Mouse (Mus musculus) thymus, adult 2 months (tissue): ENCODE data around the gene Gm28372.

Experiments used
- CTCF ChIP-seq: fragments of 200-500 bp; IDR thresholded peaks from 2 replicates; pipeline ENCODE4 v1.5.1; 2012; ENCODE audit warnings: mild to moderate bottlenecking, control low read depth, low read length, moderate library complexity, borderline replicate concordance; ENCODE audit not compliant: control insufficient read depth, poor library complexity, insufficient read depth; ENCODE audit errors: extremely low read depth
- POLR2A ChIP-seq: fragments of 200-500 bp; IDR thresholded peaks from 2 replicates; pipeline ENCODE4 v1.6.1; 2012; ENCODE audit warnings: mild to moderate bottlenecking, low read length, control low read depth, moderate library complexity; ENCODE audit not compliant: control insufficient read depth, poor library complexity, insufficient read depth; ENCODE audit errors: extremely low read depth

DNA sequence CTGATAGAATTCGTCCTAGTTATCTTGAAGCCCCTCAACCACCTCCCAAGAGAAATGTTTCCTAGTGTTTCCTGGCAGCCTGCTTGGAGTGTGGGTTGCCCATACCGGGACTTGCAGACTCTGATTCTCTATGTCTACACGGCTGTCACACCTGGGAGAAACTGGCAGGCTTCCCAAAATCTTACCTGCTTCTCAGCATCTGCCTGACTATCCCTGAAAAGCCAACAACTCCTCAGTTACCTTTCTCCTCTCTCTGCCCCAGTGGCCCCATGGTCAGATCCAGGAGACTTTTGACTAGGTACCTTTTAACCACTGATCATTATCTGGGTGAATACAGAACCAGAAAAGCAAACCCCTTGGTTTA is 46.7 kb downstream of the Gm28372 start:
- no peak for TF ChIP-seq CTCF
- TF ChIP-seq POLR2A, result no peak
